Mouse (Mus musculus) intestine, embryonic 15.5 days (tissue): ENCODE data around the gene Rasgrp3. TPM values are rescaled to one million over a fixed set of nuclear protein-coding genes. Genes with fewer than 3 reads are reported as not detected.

ENCODE experiments used
- ATAC-seq: fragments of 200-750 bp; cut with Nextera tagmentation; 2 replicates; pipeline ENCODE4 v1.8.0; 2017; ENCODE audit warnings: moderate TSS enrichment, moderate library complexity
- H3K27ac ChIP-seq: fragments of 300-500 bp; sonication (generic); 2 replicates; pipeline ENCODE4 v1.5.1; 2015; ENCODE audit warnings: mild to moderate bottlenecking, inconsistent platforms
- H3K27me3 ChIP-seq: fragments of 300-500 bp; sonication (generic); replicated peaks from 2 replicates; pipeline ENCODE4 v1.6.1; 2015; ENCODE audit warnings: inconsistent platforms
- H3K36me3 ChIP-seq: fragments of 300-500 bp; sonication (generic); 2 replicates; pipeline ENCODE4 v1.6.1; 2015; ENCODE audit warnings: inconsistent platforms
- H3K4me1 ChIP-seq: fragments of 300-500 bp; sonication (generic); replicated peaks from 2 replicates; pipeline ENCODE4 v1.6.1; 2015; ENCODE audit warnings: inconsistent platforms
- H3K4me2 ChIP-seq: fragments of 300-500 bp; sonication (generic); replicated peaks from 2 replicates; pipeline ENCODE4 v1.6.1; 2015; ENCODE audit warnings: mild to moderate bottlenecking, inconsistent platforms
- H3K4me3 ChIP-seq: fragments of 300-500 bp; sonication (generic); replicated peaks from 2 replicates; pipeline ENCODE4 v1.5.1; 2015; ENCODE audit warnings: inconsistent platforms
- H3K9ac ChIP-seq: fragments of 300-500 bp; sonication (generic); 2 replicates; pipeline ENCODE4 v1.6.1; 2015; ENCODE audit warnings: inconsistent platforms
- H3K9me3 ChIP-seq: fragments of 300-500 bp; sonication (generic); 2 replicates; pipeline ENCODE4 v1.6.1; 2016; ENCODE audit warnings: inconsistent platforms
- WGBS: fragments of 180-500 bp; shearing (Covaris S2); methylation state at CpG from one replicate; pipeline ENCODE4 v1.1.7; 2015; 5-methylcytosine and 5-hydroxymethylcytosine counted together
- polyA plus RNA-seq: library from polyadenylated mRNA; unstranded; fragments of >200 nt; fragmentation: Nextera tagmentation; extraction: Ambion mirVana; gene quantifications from 2 replicates; pipeline ENCODE4 v1.2.1, GENCODE M21; 2015

Gene Rasgrp3
- polyA plus RNA-seq, 1 experiment from 2014 or later = 13.3 TPM

- WGBS = 93% methylated on average over 5 of the region's 5 CpGs
- no peak overlapping the region for H3K4me2 ChIP-seq
- ATAC-seq = no peak
Observed at GRCm38 (mm10) chr17:75509257-75509656, 73.6 kb downstream of the Rasgrp3 start.

GRCm38 (mm10) chr17:75516591-75516990 lies 80.9 kb downstream of the Rasgrp3 start:
- Histone ChIP-seq H3K27ac (no peak overlapping the region), H3K27me3 (no peaks in the 10 kb centered on the region), H3K4me1 (no peaks in the 10 kb centered on the region), H3K9me3 (no peaks in the 10 kb centered on the region), H3K9ac (no peak overlapping the region), H3K36me3 (no peaks in the 10 kb centered on the region), H3K4me2 (no peak overlapping the region), H3K4me3 (no peak overlapping the region)
- ATAC-seq = no peak
- WGBS = 65% methylated on average over 4 of the region's 4 CpGs

More at GRCm38 (mm10) chr17:75509257-75509656, 73.6 kb downstream of the Rasgrp3 start:
- no peak overlapping the region for H3K9ac ChIP-seq
- H3K27me3 ChIP-seq = no peaks in the 10 kb centered on the region
- no peak overlapping the region for H3K4me3 ChIP-seq
- H3K4me1 ChIP-seq = no peaks in the 10 kb centered on the region
- H3K9me3 ChIP-seq = no peaks in the 10 kb centered on the region
- H3K36me3 ChIP-seq = no peaks in the 10 kb centered on the region
- H3K27ac ChIP-seq = no peak overlapping the region

GRCm38 (mm10) chr17:75518181-75518901 lies 82.6 kb downstream of the Rasgrp3 start:
- no peak overlapping the region for H3K27ac ChIP-seq
- no peaks in the 10 kb centered on the region for H3K4me1 ChIP-seq
- H3K27me3 ChIP-seq = no peaks in the 10 kb centered on the region
- no peak overlapping the region for H3K9ac ChIP-seq
- H3K4me2 ChIP-seq = no peak overlapping the region
- no peaks in the 10 kb centered on the region for H3K9me3 ChIP-seq
- ATAC-seq = no peak
- 65% methylated on average over 8 of the region's 8 CpGs for WGBS
- no peak overlapping the region for H3K4me3 ChIP-seq
- H3K36me3 ChIP-seq = no peaks in the 10 kb centered on the region

GRCm38 (mm10) chr17:75519239-75519900 lies 83.7 kb downstream of the Rasgrp3 start:
- no peaks in the 10 kb centered on the region for H3K4me1 ChIP-seq
- no peak overlapping the region for H3K9ac ChIP-seq
- no peak overlapping the region for H3K4me3 ChIP-seq
- no peaks in the 10 kb centered on the region for H3K36me3 ChIP-seq
- 72% methylated on average over 8 of the region's 8 CpGs for WGBS
- H3K27me3 ChIP-seq = no peaks in the 10 kb centered on the region
- no peaks in the 10 kb centered on the region for H3K9me3 ChIP-seq
- H3K27ac ChIP-seq = no peak overlapping the region
- no peak for ATAC-seq
- H3K4me2 ChIP-seq = no peak overlapping the region

GRCm38 (mm10) chr17:75521236-75521842 lies 85.6 kb downstream of the Rasgrp3 start:
- Histone ChIP-seq H3K27ac (no peak overlapping the region), H3K9ac (no peak overlapping the region), H3K4me1 (no peaks in the 10 kb centered on the region), H3K27me3 (no peaks in the 10 kb centered on the region), H3K4me2 (no peak overlapping the region), H3K4me3 (no peak overlapping the region), H3K9me3 (no peaks in the 10 kb centered on the region), H3K36me3 (no peaks in the 10 kb centered on the region)
- 47% methylated on average over 6 of the region's 6 CpGs for WGBS
- ATAC-seq = no peak

- Histone ChIP-seq H3K4me2 (no peak overlapping the region), H3K4me1 (no peaks in the 10 kb centered on the region), H3K27ac (no peak overlapping the region), H3K4me3 (no peak overlapping the region), H3K9me3 (no peaks in the 10 kb centered on the region), H3K27me3 (no peaks in the 10 kb centered on the region), H3K9ac (no peak overlapping the region), H3K36me3 (no peaks in the 10 kb centered on the region)
- ATAC-seq = no peak
- 21% methylated on average over 9 of the region's 9 CpGs for WGBS
Observed at GRCm38 (mm10) chr17:75522347-75523065, 86.8 kb downstream of the Rasgrp3 start.

GRCm38 (mm10) chr17:75523812-75524211 lies 88.1 kb downstream of the Rasgrp3 start:
- Histone ChIP-seq H3K27ac (no peak overlapping the region), H3K4me3 (no peak overlapping the region), H3K4me1 (no peaks in the 10 kb centered on the region), H3K4me2 (no peak overlapping the region), H3K27me3 (no peaks in the 10 kb centered on the region), H3K9ac (no peak overlapping the region), H3K9me3 (no peaks in the 10 kb centered on the region), H3K36me3 (no peaks in the 10 kb centered on the region)
- 63% methylated on average over 3 of the region's 3 CpGs for WGBS
- ATAC-seq = no peak

GRCm38 (mm10) chr17:75526411-75526810 lies 90.7 kb downstream of the Rasgrp3 start:
- no peaks in the 10 kb centered on the region for H3K9me3 ChIP-seq
- no peak overlapping the region for H3K27ac ChIP-seq
- no peaks in the 10 kb centered on the region for H3K36me3 ChIP-seq
- no peak overlapping the region for H3K9ac ChIP-seq
- H3K27me3 ChIP-seq = no peaks in the 10 kb centered on the region
- no peak overlapping the region for H3K4me2 ChIP-seq
- WGBS = 97% methylated on average over 1 of the region's 1 CpGs
- no peaks in the 10 kb centered on the region for H3K4me1 ChIP-seq
- ATAC-seq = no peak
- H3K4me3 ChIP-seq = no peak overlapping the region

- Histone ChIP-seq H3K4me2 (no peak overlapping the region), H3K27ac (no peak overlapping the region), H3K9me3 (no peaks in the 10 kb centered on the region), H3K27me3 (no peaks in the 10 kb centered on the region), H3K4me1 (no peaks in the 10 kb centered on the region), H3K36me3 (no peaks in the 10 kb centered on the region), H3K9ac (no peak overlapping the region), H3K4me3 (no peak overlapping the region)
- no peak for ATAC-seq
- WGBS = 93% methylated on average over 14 of the region's 14 CpGs
Observed at GRCm38 (mm10) chr17:75529222-75529935, 93.7 kb downstream of the Rasgrp3 start.

- H3K4me1 ChIP-seq = no peaks in the 10 kb centered on the region
- 83% methylated on average over 6 of the region's 6 CpGs for WGBS
- H3K9ac ChIP-seq = no peak overlapping the region
- no peak overlapping the region for H3K27ac ChIP-seq
- H3K27me3 ChIP-seq = no peaks in the 10 kb centered on the region
- H3K4me3 ChIP-seq = no peak overlapping the region
- no peaks in the 10 kb centered on the region for H3K9me3 ChIP-seq
- no peak overlapping the region for H3K4me2 ChIP-seq
- H3K36me3 ChIP-seq = no peaks in the 10 kb centered on the region
- no peak for ATAC-seq
Observed at GRCm38 (mm10) chr17:75532469-75532986, 96.8 kb downstream of the Rasgrp3 start.

- no peak for ATAC-seq
Observed at GRCm38 (mm10) chr17:75534314-75535020, 98.8 kb downstream of the Rasgrp3 start.

More at GRCm38 (mm10) chr17:75534314-75535020, 98.8 kb downstream of the Rasgrp3 start:
- H3K9me3 ChIP-seq = no peaks in the 10 kb centered on the region
- no peaks in the 10 kb centered on the region for H3K27me3 ChIP-seq
- H3K4me1 ChIP-seq = no peaks in the 10 kb centered on the region
- no peak overlapping the region for H3K27ac ChIP-seq
- WGBS = 77% methylated on average over 12 of the region's 12 CpGs
- no peak overlapping the region for H3K4me2 ChIP-seq
- peaks cover 3% of the 10 kb centered on the region; the same call in 1 of the 2 replicates for H3K36me3 ChIP-seq
- no peak overlapping the region for H3K9ac ChIP-seq
- H3K4me3 ChIP-seq = no peak overlapping the region
